Mouse (Mus musculus): ENCODE data around the gene Spin2e. TPM values are rescaled to one million over a fixed set of nuclear protein-coding genes. Genes with fewer than 3 reads are reported as not detected.

The Spin2e gene
- polyA plus RNA-seq (2014; fragmentation: Illumina TruSeq; extraction: RNeasy Lipid Tissue Mini Kit (QIAGEN cat#74804); ENCODE audit: low read depth, low replicate concordance) = 7.5 TPM

DNA sequence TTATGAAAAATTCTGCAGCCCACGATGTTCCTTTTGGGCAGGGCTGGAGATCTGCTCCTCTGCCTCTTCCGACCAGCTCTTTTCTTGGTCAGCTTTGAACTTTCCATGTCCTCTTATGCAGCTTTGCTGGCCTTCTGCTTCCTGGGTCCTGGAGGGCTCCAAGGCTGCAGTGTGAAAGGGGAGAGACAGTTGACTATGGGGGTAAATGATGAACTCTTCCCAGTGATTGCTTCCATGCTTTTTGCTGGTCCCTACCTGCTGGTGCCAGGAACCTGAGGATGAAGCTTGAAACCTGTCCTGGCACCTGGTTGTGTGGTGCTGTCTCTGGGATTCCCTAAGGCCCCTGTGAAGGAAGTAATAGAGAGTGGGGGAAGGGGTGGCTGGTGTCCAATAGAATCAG lies at the start of gene Spin2e:
Gene Spin2e, minus strand, starts transcription at position 101 of the 400 bp plus-strand sequence.

GRCm38 (mm10) chrX:31574183-31574582 lies 44.5 kb downstream of the Spin2e start, which contains the start of gene Gm21883:
TSS of gene Gm21883 (minus strand) at chrX:31574283.

Other genes with a start within 250 kb of the Spin2e start
- 4.6 TPM for gene Btbd35f19, start 235.0 kb downstream of the Spin2e start, polyA plus RNA-seq (2014; fragmentation: Illumina TruSeq; extraction: RNeasy Lipid Tissue Mini Kit (QIAGEN cat#74804); ENCODE audit: low read depth, low replicate concordance)
- gene Gm21883, start 44.6 kb downstream of the Spin2e start, polyA plus RNA-seq (2014; fragmentation: Illumina TruSeq; extraction: RNeasy Lipid Tissue Mini Kit (QIAGEN cat#74804); ENCODE audit: low read depth, low replicate concordance) = not detected
- 8.0 TPM for gene Btbd35f25, start 98.2 kb upstream of the Spin2e start, polyA plus RNA-seq (2014; fragmentation: Illumina TruSeq; extraction: RNeasy Lipid Tissue Mini Kit (QIAGEN cat#74804); ENCODE audit: low read depth, low replicate concordance)